Mouse (Mus musculus) intestine, postnatal 0 days (tissue): Measurements from ENCODE around the gene Rbmxl1. TPM values are rescaled to one million over a fixed set of nuclear protein-coding genes. Genes with fewer than 3 reads are reported as not detected.

Source experiments
- ATAC-seq: fragments of 200-750 bp; cut with Nextera tagmentation; 2 replicates; pipeline ENCODE4 v1.8.0; 2017; ENCODE audit warnings: mild to moderate bottlenecking, moderate TSS enrichment, moderate library complexity
- H3K27ac ChIP-seq: fragments of 300-500 bp; sonication (generic); 2 replicates; pipeline ENCODE4 v1.5.1; 2014; ENCODE audit warnings: mild to moderate bottlenecking, low read depth, low read length, moderate library complexity
- H3K27me3 ChIP-seq: fragments of 300-500 bp; sonication (generic); replicated peaks from 2 replicates; pipeline ENCODE4 v1.6.1; 2014; ENCODE audit warnings: low read length, mixed read lengths; ENCODE audit not compliant: control insufficient read depth, insufficient read depth
- H3K36me3 ChIP-seq: fragments of 300-500 bp; sonication (generic); 2 replicates; pipeline ENCODE4 v1.6.1; 2014; ENCODE audit warnings: mild to moderate bottlenecking, moderate library complexity; ENCODE audit not compliant: control insufficient read depth, insufficient read depth
- H3K4me1 ChIP-seq: fragments of 300-500 bp; sonication (generic); replicated peaks from 2 replicates; pipeline ENCODE4 v1.6.1; 2014; ENCODE audit warnings: antibody characterized with exemption, low read length, mixed read lengths; ENCODE audit not compliant: control insufficient read depth, insufficient read depth
- H3K4me2 ChIP-seq: fragments of 300-500 bp; sonication (generic); replicated peaks from 2 replicates; pipeline ENCODE4 v1.6.1; 2014; ENCODE audit warnings: low read depth, mild to moderate bottlenecking, moderate library complexity
- H3K4me3 ChIP-seq: fragments of 300-500 bp; sonication (generic); 2 replicates; pipeline ENCODE4 v1.5.1; 2014; ENCODE audit warnings: low read depth, low read length
- H3K9ac ChIP-seq: fragments of 300-500 bp; sonication (generic); 2 replicates; pipeline ENCODE4 v1.6.1; 2014; ENCODE audit warnings: mild to moderate bottlenecking, low read depth, low read length
- H3K9me3 ChIP-seq: fragments of 300-500 bp; sonication (generic); 2 replicates; pipeline ENCODE4 v1.6.1; 2016; ENCODE audit warnings: mixed run types; ENCODE audit not compliant: control insufficient read depth
- CTCF ChIP-seq: sonication (generic); IDR thresholded peaks from 2 replicates; pipeline ENCODE4 v1.5.1; 2016; ENCODE audit warnings: low read depth, mild to moderate bottlenecking, control low read depth, antibody characterized with exemption, moderate library complexity
- WGBS: fragments of 180-500 bp; shearing (Covaris S2); extraction: QIAGEN DNeasy Blood & Tissue Kit; methylation state at CpG from one replicate; pipeline ENCODE4 v1.1.7; 2014; 5-methylcytosine and 5-hydroxymethylcytosine counted together
- polyA plus RNA-seq: library from polyadenylated mRNA; unstranded; fragments of >200 nt; fragmentation: Nextera tagmentation; extraction: Ambion mirVana; gene quantifications from 2 replicates; pipeline ENCODE4 v1.2.1, GENCODE M21; 2015

Rbmxl1 gene
- polyA plus RNA-seq, 1 experiment from 2014 or later, result 57.9 TPM

GRCm38 (mm10) chr8:78467889-78468288 is 40.8 kb downstream of the Rbmxl1 start:
- H3K9ac ChIP-seq, result no peak overlapping the region
- no peak overlapping the region for H3K4me3 ChIP-seq
- H3K27me3 ChIP-seq, result no peaks in the 10 kb centered on the region
- peak; percentile 24 for TF ChIP-seq CTCF
- ATAC-seq, result no peak
- 90% methylated on average over 2 of the region's 2 CpGs for WGBS
- no peak overlapping the region for H3K4me2 ChIP-seq
- no peaks in the 10 kb centered on the region for H3K9me3 ChIP-seq
- H3K27ac ChIP-seq, result no peak overlapping the region
- no peaks in the 10 kb centered on the region for H3K4me1 ChIP-seq
- no peaks in the 10 kb centered on the region for H3K36me3 ChIP-seq

GRCm38 (mm10) chr8:78463941-78464340 is 44.8 kb downstream of the Rbmxl1 start:
- 74% methylated on average over 2 of the region's 2 CpGs for WGBS
- no peak for ATAC-seq
- no peaks in the 10 kb centered on the region for H3K4me1 ChIP-seq
- H3K9ac ChIP-seq, result no peak overlapping the region
- TF ChIP-seq CTCF, result no peak
- no peak overlapping the region for H3K4me2 ChIP-seq
- no peaks in the 10 kb centered on the region for H3K9me3 ChIP-seq
- H3K36me3 ChIP-seq, result no peaks in the 10 kb centered on the region
- H3K27ac ChIP-seq, result no peak overlapping the region
- H3K4me3 ChIP-seq, result no peak overlapping the region
- H3K27me3 ChIP-seq, result no peaks in the 10 kb centered on the region

- no peaks in the 10 kb centered on the region for H3K9me3 ChIP-seq
- no peak overlapping the region for H3K4me2 ChIP-seq
- H3K9ac ChIP-seq, result no peak overlapping the region
- H3K4me3 ChIP-seq, result no peak overlapping the region
- ATAC-seq, result no peak
- no peak for TF ChIP-seq CTCF
- WGBS, result 83% methylated on average over 3 of the region's 3 CpGs
- no peaks in the 10 kb centered on the region for H3K36me3 ChIP-seq
- H3K27ac ChIP-seq, result no peak overlapping the region
- H3K27me3 ChIP-seq, result no peaks in the 10 kb centered on the region
- H3K4me1 ChIP-seq, result no peaks in the 10 kb centered on the region
These were observed 52.3 kb downstream of the Rbmxl1 start for GRCm38 (mm10) chr8:78456441-78456840.

Other genes with a start within 250 kb of the Rbmxl1 start
- not detected in 2 replicates for gene Pou4f2, start 72.3 kb downstream of the Rbmxl1 start, polyA plus RNA-seq
- 7.4 and 7.5 TPM in 2 replicates for gene Slc10a7, start 448 bp upstream of the Rbmxl1 start, polyA plus RNA-seq